Mouse (Mus musculus) adrenal gland, postnatal 14 days (tissue): Measurements from ENCODE around the gene Dhx33. TPM values are rescaled to one million over a fixed set of nuclear protein-coding genes. Genes with fewer than 3 reads are reported as not detected.

ENCODE experiments used
- DNase-seq: peaks from one replicate; pipeline ENCODE4 v3.0.0; 2021; ENCODE audit warnings: mixed read lengths
- total RNA-seq: library from RNA; stranded (reverse); gene quantifications from 2 replicates; pipeline ENCODE4 v1.2.3, GENCODE M21; 2021

The Dhx33 gene
- total RNA-seq, 1 experiment from 2014 or later: 28.3 TPM

DNA sequence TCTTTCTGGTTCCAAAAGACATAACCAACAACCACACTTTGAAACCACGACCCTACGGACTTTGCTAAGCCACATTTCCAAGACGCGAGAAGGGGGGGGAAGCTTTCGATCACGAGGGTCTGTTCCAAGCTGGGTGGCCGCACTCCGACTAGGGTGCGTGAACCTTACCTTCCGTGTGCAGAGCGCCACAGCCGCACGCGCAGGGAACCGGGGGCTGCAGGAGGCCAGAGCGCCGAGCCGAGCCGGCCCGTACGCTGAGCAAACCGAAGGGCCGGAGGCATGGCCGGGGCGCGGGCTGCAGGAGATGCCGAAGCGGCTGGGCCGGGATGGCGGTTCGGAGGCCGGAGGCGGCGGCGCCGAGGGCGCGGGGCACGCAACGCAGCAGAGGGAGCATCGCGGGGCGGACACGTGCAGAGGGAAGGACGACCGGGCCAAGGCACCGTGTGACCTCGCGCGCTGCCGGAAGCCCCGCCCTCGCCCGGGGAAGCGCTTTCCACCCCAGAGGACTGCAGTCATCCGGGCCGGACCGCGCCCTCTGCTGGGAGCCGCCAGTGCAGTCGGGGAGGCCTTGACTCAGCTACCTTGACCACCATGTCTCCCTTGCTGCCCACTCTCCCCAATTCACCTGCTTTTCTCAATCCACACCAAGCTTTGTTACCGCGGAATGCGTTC, 21.5 kb downstream of the Dhx33 start, which contains the start of gene C1qbp:
TSS of gene C1qbp (minus strand) at position 470 of the 672 bp plus-strand sequence.
- DNase-seq: peak; percentile 99

DNA sequence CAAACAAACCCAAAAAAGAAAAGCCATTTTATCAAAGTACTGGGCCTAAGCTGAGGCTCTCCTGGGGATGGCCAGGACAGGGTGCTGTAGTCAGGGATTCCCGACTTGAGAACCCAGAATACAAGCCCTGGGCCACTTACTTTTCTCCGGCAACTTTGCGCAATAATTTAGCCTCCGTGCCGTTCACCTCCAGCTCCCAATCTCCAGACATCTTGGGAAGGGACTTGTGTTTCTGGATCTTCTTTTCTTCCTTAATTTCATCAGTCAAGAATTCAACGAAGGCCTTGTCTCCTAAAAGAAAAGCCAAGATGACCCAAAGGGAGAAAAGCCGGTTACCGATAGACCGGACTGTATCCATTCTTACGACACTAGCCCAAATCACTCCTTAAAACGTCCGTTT, 22.2 kb downstream of the Dhx33 start:
- no peak for DNase-seq

DNA sequence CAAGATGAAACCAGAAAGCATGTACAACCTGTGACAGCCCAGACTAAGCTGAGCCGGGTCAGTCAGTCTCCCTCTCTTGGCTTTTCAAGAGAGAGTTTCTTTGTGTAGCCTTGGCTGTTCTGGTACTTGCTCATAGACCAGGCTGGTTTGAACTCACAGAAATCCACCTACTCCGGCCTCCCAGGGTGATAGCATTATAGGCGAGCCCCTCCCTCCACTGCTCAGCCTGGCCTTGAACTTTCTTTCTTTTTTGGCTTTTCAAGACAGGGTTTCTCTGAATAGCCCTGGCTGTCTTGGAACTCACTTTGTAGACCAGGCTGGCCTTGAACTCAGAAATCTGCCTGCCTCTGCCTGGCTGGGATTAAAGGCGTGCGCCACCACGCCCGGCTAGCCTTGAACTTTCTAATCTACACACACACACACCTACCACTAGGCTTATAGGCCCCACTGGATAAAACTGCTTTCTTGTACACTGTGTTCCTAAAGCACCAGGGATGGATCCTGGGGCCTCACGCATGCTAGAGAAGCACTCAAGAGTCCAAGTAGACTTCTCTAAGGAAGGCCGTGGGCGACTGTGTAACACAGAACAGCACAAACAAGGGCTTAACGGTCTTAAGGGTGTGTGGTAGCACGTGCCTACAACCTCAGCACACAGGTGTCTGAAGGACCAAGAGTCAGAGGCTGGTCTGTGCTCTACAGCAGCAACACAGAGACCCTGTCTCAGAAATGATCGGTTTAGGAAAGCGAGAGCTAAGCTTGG, 23.3 kb downstream of the Dhx33 start:
- DNase-seq: no peak

DNA sequence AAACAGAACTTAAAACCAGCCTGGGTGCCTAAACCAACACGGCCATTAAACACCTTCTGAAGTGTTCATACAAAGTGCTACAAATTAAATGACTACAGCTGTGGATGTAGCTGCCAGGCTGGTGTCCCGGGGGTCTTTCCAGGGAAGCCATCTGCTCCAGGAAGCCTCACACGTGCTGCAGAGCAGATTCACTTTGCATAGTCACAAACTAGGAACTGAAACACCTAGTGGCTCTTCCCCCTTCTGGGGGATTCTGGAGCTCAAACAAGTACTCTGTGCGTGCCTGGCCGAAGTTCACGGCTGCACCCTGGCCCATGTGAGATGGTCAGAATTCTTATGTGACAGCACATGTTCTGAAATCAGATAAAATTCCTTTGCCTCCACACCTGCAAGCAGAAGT, 24.0 kb downstream of the Dhx33 start:
- DNase-seq: no peak

DNA sequence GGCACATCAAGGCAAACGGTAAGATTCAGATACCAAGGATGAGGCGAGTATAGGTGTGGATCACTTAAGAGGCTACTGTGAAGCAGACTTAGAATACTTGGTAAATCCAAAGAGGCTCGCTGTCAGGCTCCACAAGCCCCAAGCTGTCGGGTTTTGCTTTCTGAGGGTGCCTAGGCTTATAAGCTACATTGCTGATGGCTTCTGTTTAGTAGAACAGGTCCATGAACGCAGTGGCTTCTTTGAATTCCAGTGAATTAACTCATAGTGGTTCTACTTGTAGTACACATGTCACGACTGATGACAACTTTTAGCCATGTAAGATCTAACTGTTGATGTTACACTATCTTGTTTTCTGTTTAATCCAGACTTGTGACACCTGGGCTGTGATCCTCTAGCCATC, 26.9 kb downstream of the Dhx33 start:
- no peak for DNase-seq

DNA sequence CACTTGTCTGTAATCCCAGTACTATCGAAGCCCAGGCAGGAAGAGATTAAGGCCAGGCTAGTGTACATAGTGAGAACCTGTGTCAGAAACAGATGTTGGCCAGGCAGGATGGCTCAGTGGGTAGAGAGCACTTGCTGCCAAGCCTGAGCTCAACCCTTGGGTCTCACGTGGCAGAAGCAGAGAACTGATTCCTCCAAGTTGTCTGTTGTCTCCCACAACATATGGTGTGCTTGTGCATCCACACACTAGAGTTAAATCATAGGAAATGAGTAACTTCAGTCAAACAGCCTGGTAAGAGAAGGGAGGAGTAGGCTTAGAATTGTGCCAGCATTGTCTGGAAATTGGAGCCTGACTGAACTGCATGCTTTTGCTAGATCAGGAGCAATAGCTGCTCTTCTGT, 29.0 kb downstream of the Dhx33 start:
- DNase-seq: no peak

DNA sequence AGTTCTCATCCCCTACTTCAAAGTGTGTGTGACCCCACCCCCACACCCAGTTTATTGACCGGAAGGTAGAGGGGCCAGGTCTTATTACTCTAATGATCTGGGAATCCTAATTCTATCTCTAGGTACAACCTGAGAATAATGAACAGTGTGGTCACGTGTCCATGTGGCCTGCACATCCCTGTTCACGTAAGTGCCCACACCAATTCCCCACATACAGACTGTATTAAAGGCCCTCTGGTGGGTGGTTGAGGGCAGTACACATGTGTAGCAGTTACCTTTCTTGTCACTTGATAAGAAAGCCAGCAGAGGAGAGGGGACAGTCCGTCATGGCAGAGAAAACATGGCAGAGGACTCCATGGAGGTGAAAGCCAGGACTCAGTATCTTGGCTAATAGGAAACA, 30.3 kb downstream of the Dhx33 start:
- DNase-seq: no peak

DNA sequence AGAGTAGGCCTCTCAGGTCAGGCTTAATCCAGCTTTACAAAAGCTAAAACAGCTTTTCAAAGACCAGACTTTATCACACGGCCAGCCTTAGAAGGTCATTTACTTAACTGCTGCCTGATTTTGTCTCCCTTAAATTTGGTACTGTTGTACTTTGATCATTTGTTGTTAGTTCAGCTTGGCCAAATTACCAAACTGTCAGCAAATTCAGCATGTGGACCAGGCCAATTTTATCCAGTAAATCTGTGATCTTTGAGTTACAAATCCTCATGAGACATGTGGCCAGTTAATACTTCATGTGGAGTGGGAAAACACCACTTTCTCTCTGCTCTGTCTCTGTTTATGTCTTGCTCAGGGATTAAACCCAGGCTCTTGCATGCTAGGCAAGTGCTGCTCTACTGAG, 31.7 kb downstream of the Dhx33 start:
- DNase-seq: no peak

DNA sequence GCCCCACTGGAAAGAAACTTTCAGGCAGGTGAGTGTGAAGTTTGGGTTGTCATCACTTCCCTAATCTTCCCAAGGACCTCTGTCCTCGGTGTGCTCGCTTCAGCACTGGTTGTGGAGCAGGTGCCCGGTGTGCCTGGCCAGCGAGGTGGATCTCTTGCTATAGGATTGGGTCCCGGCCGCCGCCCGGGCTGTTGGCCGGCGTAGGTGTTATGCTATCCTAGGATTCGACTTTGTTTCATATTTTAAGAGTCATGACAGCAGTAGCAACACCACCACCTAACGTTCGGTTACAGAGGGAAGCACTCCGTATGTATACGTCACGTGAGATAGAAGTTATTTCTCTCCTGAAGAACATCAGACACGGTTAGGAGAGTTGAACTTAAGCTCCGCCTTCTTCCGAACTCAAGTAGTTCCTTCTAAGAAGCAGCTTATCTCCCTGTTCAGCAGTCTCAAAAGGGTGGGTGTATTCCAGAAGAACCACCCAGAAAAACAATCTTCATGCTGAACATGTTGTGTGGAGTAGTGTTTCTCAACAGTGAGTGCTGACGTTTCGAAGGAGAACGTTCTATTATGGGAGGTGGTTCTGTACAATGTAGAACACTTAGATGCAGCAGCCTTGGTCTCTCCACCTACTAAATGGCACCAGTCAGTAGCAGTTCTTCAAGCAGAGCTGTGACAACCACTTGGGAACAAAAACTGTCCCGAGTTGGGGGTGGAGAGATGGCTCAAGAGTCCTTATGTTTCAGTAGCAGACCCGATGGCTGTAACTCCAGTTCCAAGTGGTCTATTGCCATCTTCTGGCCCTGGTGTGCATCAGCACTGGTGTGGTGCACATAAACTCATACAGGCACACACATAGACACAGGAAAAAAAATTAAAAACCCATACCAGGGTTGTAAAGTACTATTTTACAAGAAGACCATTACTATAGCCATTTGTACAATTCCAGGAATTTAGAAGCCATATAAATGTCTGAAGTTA, 33.4 kb downstream of the Dhx33 start:
- DNase-seq: no peak

DNA sequence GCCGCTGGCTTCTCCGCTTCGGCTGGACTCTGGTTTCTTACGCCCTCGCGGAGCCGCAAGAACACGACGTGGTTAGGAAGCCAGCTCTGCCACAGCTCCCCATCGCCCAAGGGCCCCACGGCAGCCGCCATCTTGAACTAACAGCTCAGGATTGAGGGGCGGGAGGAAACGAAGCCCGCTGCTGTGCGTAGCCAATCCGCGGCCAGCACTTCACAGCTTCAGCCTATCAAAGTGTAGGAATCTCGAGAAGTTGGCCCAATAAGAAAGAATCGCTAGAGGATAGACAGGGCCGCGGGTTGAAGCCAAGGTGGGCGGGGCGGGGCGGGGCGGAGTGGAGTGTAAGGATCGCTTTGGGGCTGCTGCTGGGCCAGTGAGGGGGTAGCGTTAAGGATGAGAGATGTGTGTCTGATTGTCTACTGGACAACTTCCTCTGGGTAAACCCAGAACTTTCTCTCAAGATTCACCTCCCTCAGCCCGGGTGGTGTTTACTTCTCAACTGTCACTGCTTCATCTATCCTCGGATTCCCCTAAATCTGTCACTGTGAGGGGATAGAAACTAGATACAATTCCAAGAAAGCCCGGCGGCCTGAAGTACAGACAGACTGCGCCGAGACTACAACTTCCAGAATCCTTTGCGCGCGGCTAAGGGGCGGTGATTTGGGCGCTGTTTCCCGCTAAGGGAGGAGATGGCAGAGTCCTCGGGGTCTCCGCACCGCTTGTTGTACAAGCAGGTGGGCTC, 34.2 kb downstream of the Dhx33 start, which contains the start of the genes Nup88 and Rpain:
TSS of gene Nup88 (minus strand) at position 153 of the 739 bp plus-strand sequence.
TSS of gene Rpain (plus strand) at position 393 of the 739 bp plus-strand sequence.
- DNase-seq: peak; percentile 94

DNA sequence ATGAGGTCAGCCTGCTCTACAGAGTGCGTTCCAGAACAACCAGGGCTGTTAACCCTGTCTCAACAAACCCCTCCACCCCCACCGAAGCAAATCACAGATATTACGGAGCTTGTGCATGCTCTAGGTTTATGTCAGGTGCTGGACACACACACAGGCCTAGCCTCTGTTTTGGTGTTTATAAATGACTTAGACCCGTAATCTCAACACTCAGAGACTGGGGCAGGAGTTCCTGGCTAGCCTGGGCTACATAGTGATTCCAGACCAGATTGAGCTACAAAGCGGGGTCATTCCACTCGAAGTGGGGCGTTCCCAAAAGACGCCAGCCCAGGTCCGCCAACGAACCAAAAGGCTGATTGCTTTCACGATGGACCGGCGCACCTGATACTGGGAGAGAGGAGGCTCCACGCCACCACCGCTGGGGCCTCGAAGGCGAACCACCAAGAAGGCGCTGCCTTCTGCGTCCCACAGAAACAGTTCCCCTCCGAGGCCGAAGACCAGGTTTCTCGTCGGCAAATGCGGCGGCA, 34.9 kb downstream of the Dhx33 start:
- peak; percentile 61 for DNase-seq

DNA sequence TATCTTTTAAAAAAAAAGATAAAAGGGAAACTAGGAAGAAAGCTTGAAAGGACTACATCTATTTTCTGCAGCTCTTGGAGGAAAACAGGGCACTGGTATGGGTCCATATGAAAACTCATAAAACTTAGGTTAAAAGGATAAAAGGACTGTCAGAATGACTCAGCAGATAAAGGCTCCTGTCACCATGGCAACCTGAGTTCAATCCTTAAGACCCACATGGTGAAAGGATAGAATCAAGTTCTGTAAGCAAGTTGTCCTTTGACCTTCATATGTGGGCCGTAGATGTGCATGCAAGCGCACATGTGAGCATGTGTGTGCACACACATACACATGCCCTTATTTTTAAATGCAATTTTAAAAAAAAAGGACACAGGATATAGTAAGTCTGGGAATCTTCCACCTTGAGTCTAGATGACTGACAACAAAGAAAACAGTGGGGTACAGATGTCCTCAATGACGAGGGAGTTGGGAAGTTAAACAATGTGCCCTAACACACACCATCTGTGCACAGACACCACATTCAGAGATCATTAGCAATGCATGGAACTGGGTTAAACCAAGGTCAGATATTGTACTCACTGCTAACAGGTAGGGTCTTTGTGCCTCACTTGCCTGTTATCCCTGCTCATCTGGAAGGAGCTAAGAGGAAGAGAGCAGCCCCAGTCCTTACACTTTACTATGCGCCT, 39.9 kb downstream of the Dhx33 start:
- no peak for DNase-seq

DNA sequence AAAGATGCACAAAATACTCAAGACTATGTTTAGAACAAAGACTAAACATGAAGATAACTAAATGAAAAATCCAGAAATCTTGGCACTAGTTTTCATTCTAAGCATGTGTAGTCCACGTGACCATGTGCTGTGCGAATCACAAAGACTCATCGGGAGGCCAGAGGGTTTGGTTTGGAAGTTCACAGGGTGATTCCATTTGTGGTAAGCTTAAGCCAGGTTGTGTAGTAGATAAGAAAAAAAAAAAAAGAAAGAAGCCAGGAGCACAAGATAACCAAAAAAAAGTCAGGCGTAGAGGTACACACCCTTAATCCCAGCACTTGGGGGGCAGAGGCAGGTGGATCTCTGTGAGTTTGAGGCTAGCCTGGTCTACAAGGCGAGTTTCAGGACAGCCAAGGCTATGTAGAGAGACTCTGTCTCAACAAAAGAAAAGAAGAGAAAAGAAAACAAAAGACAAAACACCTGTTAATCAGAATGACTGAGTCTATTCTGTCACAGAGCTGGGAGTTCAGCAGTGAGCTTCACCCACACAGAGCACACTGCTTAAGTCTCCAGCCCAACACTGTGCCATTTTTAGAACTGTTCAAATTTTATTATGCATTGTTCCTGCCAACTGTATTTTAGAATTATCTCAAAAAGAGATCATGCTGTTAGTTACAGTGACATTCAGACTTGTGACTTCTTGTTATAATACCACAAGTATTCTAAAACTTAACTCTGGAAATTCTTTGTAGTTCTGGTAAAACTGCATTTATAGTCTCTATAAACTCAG, 43.3 kb downstream of the Dhx33 start:
- no peak for DNase-seq

DNA sequence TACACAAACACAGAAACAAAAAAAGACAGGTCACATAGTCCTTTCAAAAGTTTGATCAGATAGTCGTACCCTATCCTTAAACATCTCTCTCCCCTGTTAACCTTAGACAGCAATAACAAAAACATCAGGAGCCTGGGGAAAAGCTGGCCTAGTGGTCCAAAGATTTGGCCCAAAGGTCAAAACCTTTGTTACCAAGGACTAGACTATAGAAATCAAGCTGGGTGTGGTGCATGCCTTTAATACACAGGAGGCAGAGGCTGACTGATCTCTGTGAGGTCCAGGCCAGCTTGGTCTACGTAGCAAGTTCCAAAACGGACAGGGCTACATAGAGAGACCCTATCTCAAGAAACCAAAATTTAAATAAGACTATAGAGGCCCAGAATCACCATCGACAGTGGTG, 49.5 kb downstream of the Dhx33 start:
- DNase-seq: no peak

DNA sequence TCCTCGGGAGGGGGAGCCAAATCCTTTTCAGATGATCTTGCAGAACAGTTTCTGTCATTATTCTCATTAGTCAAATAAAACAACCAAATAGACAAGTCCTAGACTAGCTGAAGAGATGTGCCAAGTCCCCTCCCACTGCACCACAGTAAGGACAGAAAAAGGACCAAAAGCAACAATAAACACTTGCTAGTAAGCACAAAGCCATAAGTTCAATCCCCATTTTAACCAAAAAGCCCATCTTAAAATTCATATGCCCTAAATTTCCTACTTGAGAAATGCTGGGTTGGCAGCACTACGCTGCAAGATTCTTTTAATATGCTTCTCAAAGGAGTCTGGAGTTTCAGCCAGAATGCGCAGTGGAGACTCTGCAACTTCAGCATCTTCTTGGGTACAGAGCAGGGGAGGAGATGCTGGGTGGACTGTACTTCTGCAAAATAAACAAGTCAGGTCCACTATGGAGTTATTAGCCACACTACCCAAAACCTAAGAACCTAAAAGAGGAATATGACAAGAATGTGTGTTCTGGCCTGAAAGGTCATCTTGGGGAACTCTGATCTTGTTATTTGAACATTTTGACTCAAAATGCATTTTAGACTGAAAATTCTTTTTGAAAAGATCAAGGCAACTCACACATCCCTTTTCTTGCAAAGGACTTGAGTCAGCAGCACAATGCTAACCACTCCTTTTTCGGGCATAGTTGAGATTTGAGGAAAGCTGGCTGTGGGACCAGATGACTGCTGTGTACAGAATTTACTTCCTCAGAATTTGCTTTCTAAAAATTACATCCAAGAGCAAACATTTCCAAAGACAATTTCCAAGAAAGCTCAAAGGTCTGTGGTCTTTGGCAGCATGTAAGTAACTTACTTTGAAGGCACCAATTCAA, 59.1 kb downstream of the Dhx33 start:
- DNase-seq: no peak

DNA sequence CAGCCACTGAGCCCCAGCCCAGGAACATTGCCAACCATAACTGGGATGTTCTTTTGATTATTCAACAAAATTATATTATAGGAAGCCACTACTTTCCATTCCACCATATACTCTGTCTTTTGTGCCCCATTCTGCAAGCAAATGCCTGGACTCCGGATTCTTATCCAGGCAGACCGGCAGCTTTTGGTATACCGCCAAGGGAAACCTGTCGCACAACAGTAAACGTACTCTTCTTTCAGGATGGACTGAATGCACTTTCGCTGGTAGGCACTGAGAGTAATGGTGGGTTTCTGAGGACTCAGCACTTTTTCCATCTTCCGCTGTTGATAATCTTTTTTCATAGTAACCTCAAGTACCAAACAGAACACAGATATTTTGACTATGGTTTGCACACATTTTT, 60.6 kb downstream of the Dhx33 start:
- no peak for DNase-seq

DNA sequence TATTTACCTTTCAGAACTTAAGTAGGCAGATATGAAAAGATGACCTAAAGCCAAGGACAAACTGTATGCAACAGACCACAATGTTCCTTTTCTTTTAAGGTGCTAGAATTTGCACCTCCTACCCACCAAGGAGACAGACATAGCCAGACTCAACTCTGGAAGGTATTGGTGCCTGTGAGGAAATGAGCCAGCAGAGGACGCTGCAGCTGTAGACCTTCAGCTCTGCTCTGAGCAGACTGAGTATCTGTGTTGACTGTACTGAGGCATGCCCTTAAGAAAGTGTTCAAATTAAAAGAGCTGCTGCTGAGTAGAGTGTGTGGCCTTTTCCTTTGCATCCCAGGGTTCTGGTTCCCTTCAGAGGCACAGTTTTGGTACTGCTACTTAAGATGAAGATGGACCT, 61.6 kb downstream of the Dhx33 start:
- no peak for DNase-seq

DNA sequence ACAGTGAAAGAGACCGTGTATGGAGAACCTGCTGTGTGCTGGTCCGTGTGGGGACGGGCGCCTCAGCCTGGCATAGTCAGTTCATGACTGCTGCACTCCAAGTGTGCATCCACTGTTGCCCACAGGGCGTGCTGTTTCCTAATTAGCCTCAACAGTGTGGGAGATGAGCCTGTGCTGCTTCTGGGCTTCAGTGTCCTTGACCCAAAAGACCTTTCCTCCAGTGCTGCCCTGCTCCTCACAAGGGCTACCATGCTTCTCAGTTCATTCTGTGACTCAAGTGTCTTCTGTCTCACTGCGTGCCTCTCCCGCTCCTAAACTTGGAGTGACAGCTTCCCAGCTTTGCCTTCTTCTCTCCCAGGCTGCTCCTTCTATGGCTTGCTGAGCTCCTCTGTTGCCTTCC, 68.9 kb downstream of the Dhx33 start:
- peak; percentile 57 for DNase-seq
